Mouse (Mus musculus): Measurements from ENCODE around the gene Itpk1.

DNA sequence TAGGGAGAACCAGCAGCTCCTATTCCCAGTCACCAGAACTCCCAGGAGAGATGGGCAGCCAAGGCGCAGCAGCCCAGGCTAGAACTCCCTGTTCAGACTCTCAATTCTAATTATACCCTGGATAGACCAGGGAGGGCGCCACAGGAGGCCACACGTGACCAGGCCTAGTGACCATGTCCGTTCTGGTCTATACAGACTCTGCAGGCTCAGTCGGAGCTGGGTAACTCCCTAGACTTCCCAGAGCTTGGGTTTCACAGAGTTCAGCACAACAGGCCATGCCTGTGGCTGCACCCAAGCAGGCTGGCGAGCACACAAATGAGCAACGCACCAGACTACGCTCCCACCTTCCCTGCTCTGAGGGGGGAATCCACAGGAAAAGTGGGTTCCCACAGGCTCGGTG is 110.1 kb downstream of the Itpk1 start:
- TF ChIP-seq CTCF (IDR thresholded peaks at IDR 0.05; ENCODE audit: low read depth, low read length) (no peak), POLR2A (IDR thresholded peaks at IDR 0.05; ENCODE audit: insufficient read depth, low read length) (no peak), EP300 (IDR thresholded peaks at IDR 0.05; ENCODE audit: insufficient read depth, low read depth, low read length) (no peak)
